Mouse (Mus musculus): ENCODE data around the gene 1110017D15Rik. TPM values are rescaled to one million over a fixed set of nuclear protein-coding genes. Genes with fewer than 3 reads are reported as not detected.

1110017D15Rik gene
- total RNA-seq, 2 experiments from 2014 or later: not detected

- no peak for ATAC-seq (replicated peaks; ENCODE audit: low FRiP score, low TSS enrichment, poor library complexity, severe bottlenecking)
Measured at GRCm38 (mm10) chr4:41519195-41519594, 2.1 kb upstream of the 1110017D15Rik start.

DNA sequence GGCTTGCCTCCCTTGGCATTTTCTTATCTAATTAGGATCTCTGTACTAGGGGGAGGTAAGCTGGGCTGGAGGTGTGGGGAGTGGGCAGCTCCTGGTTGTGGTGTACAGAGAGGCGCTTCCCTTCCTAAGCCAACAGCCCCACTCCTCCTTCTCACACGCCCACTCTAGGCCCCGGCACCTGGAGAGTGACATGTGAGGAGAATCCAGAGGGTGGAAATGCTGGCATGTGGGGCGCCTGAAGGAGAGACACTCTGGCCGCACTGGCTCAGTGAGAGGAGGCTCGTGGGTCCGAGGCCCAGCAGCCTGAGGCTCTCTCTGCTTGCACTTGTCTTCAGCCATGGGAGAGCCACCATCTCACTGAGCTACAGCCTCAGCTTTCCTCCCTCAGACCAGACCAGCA is 1.2 kb upstream of the 1110017D15Rik start:
- ATAC-seq (replicated peaks; ENCODE audit: low FRiP score, low TSS enrichment, poor library complexity, severe bottlenecking): no peak

- no peak for ATAC-seq (replicated peaks; ENCODE audit: low FRiP score, low TSS enrichment, poor library complexity, severe bottlenecking)
Measured at GRCm38 (mm10) chr4:41513714-41514113, 3.4 kb downstream of the 1110017D15Rik start.

GRCm38 (mm10) chr4:41513309-41513708 is 3.8 kb downstream of the 1110017D15Rik start:
- ATAC-seq (replicated peaks; ENCODE audit: low FRiP score, low TSS enrichment, poor library complexity, severe bottlenecking): no peak

DNA sequence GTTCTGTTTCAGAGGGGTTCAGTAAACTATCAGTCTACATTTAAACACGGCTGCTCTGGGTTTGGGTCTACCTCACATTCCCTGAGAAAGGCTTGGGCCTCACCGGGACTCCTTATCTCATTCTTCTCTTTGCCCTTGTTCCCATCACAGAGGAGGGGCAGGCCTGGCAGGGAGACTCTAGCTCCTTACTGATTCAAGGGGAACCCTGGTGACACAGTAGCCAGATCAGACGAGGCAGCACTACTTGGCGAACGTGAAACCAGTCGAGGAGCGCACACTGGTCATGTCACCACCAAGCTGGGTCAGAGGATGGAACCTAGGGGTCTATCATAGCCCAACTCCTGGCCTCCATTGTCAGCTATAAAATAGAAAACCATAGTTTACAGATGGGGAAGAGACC is 9.1 kb downstream of the 1110017D15Rik start:
- ATAC-seq (replicated peaks; ENCODE audit: low FRiP score, low TSS enrichment, poor library complexity, severe bottlenecking): no peak

- ATAC-seq (replicated peaks; ENCODE audit: low FRiP score, low TSS enrichment, poor library complexity, severe bottlenecking): no peak
Measured at GRCm38 (mm10) chr4:41507326-41507924, 9.7 kb downstream of the 1110017D15Rik start.

- ATAC-seq (replicated peaks; ENCODE audit: low FRiP score, low TSS enrichment, poor library complexity, severe bottlenecking): peak; percentile 79
Measured at GRCm38 (mm10) chr4:41506906-41507305, 10.2 kb downstream of the 1110017D15Rik start.

DNA sequence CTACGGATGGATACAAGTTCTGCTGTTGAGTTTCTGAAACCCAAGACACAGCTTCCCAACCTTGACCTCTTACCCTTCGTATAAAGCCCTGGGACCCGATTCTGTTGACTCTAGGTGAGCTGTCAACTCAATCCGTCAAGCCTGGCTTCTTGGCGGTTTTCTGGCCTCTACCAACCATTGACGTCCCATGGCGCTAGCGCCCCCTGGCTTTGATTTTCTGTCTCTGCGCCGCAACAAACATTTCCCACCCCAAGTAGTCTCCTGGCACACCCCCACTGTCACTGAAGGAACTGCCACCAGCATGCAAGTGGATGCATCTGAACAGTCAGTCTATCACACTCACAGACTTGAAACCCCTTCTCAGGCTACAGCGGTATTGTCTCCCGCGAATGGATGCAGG is 11.0 kb downstream of the 1110017D15Rik start:
- ATAC-seq (replicated peaks; ENCODE audit: low FRiP score, low TSS enrichment, poor library complexity, severe bottlenecking): peak; percentile 12

GRCm38 (mm10) chr4:41505131-41505551 is 12.0 kb downstream of the 1110017D15Rik start:
- ATAC-seq (replicated peaks; ENCODE audit: low FRiP score, low TSS enrichment, poor library complexity, severe bottlenecking): no peak

- ATAC-seq (replicated peaks; ENCODE audit: low FRiP score, low TSS enrichment, poor library complexity, severe bottlenecking): no peak
Measured at GRCm38 (mm10) chr4:41504325-41504724, 12.8 kb downstream of the 1110017D15Rik start.

- ATAC-seq (replicated peaks; ENCODE audit: low FRiP score, low TSS enrichment, poor library complexity, severe bottlenecking): peak; percentile 89
Measured at GRCm38 (mm10) chr4:41502986-41503412, 14.1 kb downstream of the 1110017D15Rik start, which contains the start of gene AI464131. Gene AI464131 (minus strand): TSS chr4:41503076.

DNA sequence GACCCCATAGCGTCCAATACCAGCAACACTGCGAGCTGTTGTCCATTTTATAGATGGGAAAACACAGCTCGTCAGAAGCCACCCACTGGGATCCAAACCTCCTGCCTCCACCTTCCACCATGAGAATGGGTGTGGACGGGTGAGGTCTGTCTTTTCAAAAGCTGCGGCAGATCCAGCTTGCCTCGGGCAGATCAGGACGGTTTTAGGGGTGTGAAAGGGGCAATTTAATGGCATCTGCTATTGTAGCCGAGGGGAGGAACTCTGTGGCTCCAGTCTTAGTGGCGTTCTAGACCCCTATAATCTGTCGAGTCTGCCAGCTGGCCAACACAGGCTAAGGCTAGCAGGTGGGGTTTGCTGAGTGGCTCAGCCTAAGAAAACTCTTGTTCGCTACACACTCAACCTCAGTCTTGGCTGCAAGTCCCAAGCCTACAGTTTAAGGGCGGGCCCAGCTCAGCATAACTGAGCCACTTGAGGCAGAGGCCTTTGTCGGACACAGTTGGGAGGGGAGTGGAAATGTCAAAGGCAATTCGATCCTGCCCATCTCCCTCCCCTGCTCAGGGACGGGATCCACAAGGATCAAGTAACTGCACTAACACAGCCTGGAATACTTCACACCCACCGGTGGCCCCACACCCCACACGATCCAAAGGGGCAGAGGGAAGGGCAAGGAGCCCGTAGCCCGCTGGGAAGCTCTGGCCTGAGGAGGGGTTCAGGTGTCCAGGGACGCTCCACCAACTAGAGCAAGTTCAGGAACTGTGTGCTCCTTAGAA is 14.8 kb downstream of the 1110017D15Rik start:
- no peak; the same call in 1 of the 2 replicates for ATAC-seq (replicated peaks; ENCODE audit: low FRiP score, low TSS enrichment, poor library complexity, severe bottlenecking)

DNA sequence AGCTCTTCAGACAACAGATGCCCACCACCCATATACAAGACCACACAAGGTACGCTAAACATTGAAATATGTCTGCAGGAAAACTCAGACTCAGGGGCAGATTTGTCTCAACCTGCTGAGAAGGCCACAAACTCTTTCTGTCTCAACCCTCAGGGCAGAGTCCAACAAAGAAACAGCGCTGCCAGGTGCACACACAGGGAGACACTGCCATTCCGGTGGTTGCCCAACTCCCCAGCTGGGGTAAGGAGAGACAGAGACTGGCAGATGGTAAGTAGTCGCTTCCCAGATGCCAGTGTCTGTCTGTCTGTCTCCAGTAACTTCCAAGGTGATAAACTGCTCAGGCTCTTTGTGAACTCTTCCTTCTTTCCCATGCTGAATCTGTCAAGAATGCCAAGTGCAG is 16.3 kb downstream of the 1110017D15Rik start:
- no peak for ATAC-seq (replicated peaks; ENCODE audit: low FRiP score, low TSS enrichment, poor library complexity, severe bottlenecking)

DNA sequence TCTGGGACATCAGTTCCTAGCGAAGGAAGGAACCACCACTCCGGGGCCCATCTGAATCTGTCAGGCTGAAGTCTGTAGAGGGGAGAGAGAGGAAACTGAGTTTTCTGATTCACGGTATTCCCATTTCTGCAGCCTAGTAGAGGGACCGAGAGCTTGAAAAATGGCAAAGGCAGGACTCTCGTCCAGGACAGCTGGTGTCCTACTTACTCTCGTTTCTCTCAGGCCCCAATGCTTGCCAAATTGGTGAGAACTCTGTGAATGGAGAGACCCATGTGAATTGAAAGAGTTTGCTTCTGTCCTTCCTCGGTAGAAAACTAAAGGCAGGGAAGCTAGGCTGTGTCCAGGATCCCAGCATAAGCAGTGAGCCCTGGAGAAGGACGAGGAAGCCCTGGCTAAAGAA is 17.5 kb downstream of the 1110017D15Rik start:
- ATAC-seq (replicated peaks; ENCODE audit: low FRiP score, low TSS enrichment, poor library complexity, severe bottlenecking): no peak

DNA sequence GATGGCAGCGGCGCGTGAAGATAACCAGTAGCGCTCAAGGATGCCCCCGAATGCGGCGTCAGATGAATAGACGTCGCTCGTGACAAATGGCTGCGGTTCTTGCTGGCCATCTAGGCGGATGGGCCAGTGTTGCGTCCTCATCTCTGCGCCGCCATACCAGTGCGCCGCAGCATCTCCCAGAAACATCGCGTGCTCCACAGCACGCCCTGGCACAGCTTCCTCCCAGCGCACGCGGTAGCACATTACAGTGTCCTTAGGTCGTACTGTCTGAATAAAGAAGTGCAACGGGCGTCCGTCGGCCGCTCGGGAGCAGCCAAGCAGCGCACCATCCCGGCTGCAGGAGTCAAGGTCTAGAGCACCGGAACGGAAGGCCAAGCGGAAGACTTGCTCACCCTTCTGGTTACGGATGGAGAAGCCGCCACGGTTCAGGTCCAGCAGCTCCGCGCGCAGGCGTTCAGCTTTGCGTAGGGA is 18.2 kb downstream of the 1110017D15Rik start:
- ATAC-seq (replicated peaks; ENCODE audit: low FRiP score, low TSS enrichment, poor library complexity, severe bottlenecking): no peak

DNA sequence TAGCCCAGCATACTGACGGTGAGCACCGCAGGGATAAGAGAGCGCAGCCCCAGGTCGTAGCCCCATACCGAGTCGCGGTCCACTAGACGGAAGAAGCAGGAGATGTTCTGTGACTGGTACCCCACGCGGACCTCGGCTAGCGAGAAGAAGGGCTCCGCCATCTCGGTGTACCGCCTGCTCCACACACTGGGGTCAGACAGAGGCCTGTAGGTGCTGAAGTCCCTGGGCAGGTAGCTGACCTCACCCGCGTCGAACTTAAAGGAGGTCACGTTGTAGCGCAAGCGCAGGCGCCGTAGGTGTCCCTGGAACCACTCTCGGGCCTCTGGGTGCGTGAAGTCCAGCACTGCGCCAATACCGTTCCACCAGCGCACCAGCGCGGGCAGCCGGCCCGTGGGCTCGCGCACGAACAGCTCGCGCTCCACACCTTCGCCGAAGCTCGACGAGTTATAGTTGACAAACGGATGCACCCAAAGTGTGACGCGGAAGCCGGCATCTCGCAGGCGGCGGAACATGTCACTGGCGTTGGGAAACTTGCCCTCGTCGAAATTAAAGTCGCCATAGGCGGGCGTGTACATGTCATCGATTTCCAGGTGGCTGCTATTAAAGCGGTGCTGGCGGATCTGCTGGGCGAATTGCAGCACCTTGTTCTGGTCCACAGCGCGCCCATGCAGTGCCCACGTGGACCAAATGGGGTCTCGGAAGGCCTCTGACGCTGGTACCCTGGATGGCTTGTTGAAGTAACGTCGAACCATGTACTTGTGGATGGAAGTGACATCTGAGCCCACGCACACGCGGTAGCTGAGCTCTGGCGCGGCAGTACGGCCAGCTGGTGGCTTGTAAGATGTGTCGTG is 18.9 kb downstream of the 1110017D15Rik start:
- ATAC-seq (replicated peaks; ENCODE audit: low FRiP score, low TSS enrichment, poor library complexity, severe bottlenecking): no peak

DNA sequence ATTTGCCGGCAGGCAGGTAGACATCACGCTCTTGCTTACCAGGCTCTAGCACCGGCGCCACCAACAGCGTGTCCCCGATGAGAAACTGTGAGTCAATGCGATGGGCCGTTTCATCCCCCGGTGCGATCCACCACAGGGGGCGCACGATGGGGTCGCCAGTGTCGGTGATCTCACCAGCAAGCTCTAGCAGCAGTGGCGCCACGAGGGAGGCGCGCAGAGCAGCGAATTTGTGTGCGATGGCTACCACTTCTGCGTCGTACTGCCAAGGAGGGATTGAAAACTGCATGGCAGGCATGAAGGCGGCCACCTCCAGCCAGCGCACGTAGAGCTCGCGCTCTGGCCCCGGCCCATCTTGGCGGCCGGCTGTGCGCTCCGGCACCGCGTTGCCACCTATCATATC is 19.6 kb downstream of the 1110017D15Rik start:
- ATAC-seq (replicated peaks; ENCODE audit: low FRiP score, low TSS enrichment, poor library complexity, severe bottlenecking): peak; percentile 26; the same call in 1 of the 2 replicates

- ATAC-seq (replicated peaks; ENCODE audit: low FRiP score, low TSS enrichment, poor library complexity, severe bottlenecking): no peak
Measured at GRCm38 (mm10) chr4:41497046-41497445, 20.1 kb downstream of the 1110017D15Rik start.

GRCm38 (mm10) chr4:41495850-41496249 is 21.3 kb downstream of the 1110017D15Rik start:
- no peak for ATAC-seq (replicated peaks; ENCODE audit: low FRiP score, low TSS enrichment, poor library complexity, severe bottlenecking)

DNA sequence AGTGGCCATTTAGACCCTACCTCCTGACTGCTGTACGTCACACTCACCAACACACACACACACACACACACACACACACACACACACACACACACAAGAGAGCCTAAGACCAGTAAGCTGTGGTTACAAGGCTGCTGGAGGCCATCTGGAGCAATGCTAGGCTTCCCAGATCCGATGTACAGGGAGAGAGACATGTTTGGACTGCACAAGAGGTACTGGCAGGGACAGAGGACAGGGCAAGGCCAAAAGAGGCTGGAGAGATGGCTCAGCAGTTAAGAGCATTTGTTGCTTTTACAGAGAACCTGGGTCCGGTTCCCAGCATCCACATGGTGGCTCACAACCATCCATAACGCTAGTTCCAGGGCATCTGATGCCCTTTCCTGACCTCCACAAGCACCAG is 22.1 kb downstream of the 1110017D15Rik start:
- ATAC-seq (replicated peaks; ENCODE audit: low FRiP score, low TSS enrichment, poor library complexity, severe bottlenecking): no peak
